Mouse (Mus musculus): ENCODE results near the gene Sec14l3.

- TF ChIP-seq CTCF (IDR thresholded peaks at IDR 0.05; ENCODE audit: low read depth, low read length): no peak
- TF ChIP-seq POLR2A (IDR thresholded peaks at IDR 0.05; ENCODE audit: borderline replicate concordance, low read depth, low read length): no peak
Observed at GRCm38 (mm10) chr11:4047766-4048165, 16.9 kb upstream of the Sec14l3 start.
